Mouse (Mus musculus): Measurements from ENCODE around the gene Smarcb1. TPM values are rescaled to one million over a fixed set of nuclear protein-coding genes. Genes with fewer than 3 reads are reported as not detected.
A peak's percentile ranks its signal among the peaks of the same experiment; 100 is the strongest.

Smarcb1 gene
- total RNA-seq, 1 experiment = 84.4 TPM

DNA sequence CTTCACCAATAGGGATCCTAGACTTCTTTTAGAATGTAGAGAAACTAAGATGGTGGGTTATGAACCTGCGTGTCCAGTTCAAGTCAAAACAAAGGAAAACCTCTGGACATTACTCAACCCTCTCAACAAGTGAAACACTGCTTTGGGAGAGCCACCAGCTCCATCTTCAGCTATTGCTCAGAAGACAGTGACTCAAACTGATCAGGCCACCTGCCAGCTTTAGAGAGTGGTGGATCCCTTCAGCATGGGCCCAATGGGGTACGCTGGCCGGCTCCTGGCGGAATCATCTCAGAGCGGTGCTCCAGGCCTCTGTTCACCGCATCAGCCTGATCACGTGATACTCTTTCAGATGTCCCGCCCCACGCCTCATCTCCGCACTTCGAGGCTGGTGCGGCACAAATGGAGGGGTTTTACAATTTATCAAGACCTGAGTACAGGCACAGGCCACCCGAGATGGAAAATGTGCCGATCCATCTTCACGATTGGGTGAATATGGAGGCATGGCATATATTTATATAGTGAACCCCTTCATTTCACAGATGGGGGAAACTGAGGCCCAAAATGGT, 65.9 kb downstream of the Smarcb1 start:
- Histone ChIP-seq H3K36me3 (ENCODE audit: control insufficient read depth, insufficient read depth, low read length, poor library complexity, severe bottlenecking) (peaks cover 30% of the 10 kb centered on the region), H3K27ac (ENCODE audit: insufficient read depth, low read depth, low read length, poor library complexity, severe bottlenecking) (no peak overlapping the region), H3K4me3 (ENCODE audit: insufficient read depth in 1 of 2, low read depth in 1 of 2, low read length in 2 of 2, poor library complexity in 1 of 2, severe bottlenecking in 1 of 2) (no peak overlapping the region), H3K4me1 (ENCODE audit: control insufficient read depth in 2 of 2, insufficient read depth in 2 of 2, low read length in 2 of 2, poor library complexity in 1 of 2) (peaks cover 5 to 38% of the 10 kb centered on the region in 2 experiments; a peak in 3 of 4 replicates), H3K9me3 (ENCODE audit: control insufficient read depth, insufficient read depth, low read depth, low read length) (no peaks in the 10 kb centered on the region), H3K9ac (ENCODE audit: insufficient read depth, low read depth, low read length, poor library complexity, severe bottlenecking) (no peak overlapping the region)
- no peak for DNase-seq (ENCODE audit: low read depth, low spot score)
- in situ Hi-C loops (cut with MboI; ENCODE audit: low sequenced_read_pairs in 2 of 2, unreplicated experiment in 2 of 2) = loop anchor here in 1 of 2 experiments (5.0 kb wide), 1 partner anchor 98 kb away; no protein-coding TSS in a partner anchor
- TF ChIP-seq ZC3H11A (IDR thresholded peaks at IDR 0.05; ENCODE audit: borderline replicate concordance, low read depth, low read length) (no peak), CHD2 (IDR thresholded peaks at IDR 0.05; ENCODE audit: low read depth, low read length) (no peak), MAFK (IDR thresholded peaks at IDR 0.05; ENCODE audit: insufficient read depth, low read depth, low read length) (no peak), HCFC1 (IDR thresholded peaks at IDR 0.05; ENCODE audit: borderline replicate concordance, insufficient read depth, low read length) (no peak), ZNF384 (IDR thresholded peaks at IDR 0.05; ENCODE audit: low read depth, low read length) (no peak)

DNA sequence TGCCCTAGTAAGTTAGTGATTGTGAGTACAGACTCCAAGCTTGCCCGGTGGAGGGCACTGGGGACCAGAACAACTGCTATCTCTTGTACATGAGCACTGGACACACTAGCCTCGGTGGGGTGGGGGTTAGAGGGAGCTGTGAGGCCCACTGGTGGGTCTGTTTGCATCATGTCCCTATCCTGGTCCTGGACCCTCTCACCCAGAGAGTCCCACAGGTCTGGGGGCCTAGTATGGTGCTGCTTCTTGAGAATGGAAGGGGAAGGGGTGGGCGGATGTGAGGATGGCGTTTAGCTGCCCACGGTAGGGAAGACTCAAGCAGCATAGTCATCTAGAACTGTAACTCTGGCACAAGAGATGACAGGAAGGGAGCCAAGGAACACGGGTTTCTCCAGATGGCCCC, 66.6 kb downstream of the Smarcb1 start:
- Histone ChIP-seq H3K9me3 (ENCODE audit: control insufficient read depth, insufficient read depth, low read depth, low read length) (no peaks in the 10 kb centered on the region), H3K4me1 (ENCODE audit: control insufficient read depth in 2 of 2, insufficient read depth in 2 of 2, low read length in 2 of 2, poor library complexity in 1 of 2) (peaks cover 2 to 42% of the 10 kb centered on the region in 2 experiments; a peak in 3 of 4 replicates), H3K27ac (ENCODE audit: insufficient read depth, low read depth, low read length, poor library complexity, severe bottlenecking) (no peak overlapping the region), H3K9ac (ENCODE audit: insufficient read depth, low read depth, low read length, poor library complexity, severe bottlenecking) (no peak overlapping the region), H3K36me3 (ENCODE audit: control insufficient read depth, insufficient read depth, low read length, poor library complexity, severe bottlenecking) (peaks cover 30% of the 10 kb centered on the region), H3K4me3 (ENCODE audit: insufficient read depth in 1 of 2, low read depth in 1 of 2, low read length in 2 of 2, poor library complexity in 1 of 2, severe bottlenecking in 1 of 2) (no peak overlapping the region)
- DNase-seq (ENCODE audit: low read depth, low spot score) = no peak
- in situ Hi-C loops (cut with MboI; ENCODE audit: low sequenced_read_pairs in 2 of 2, unreplicated experiment in 2 of 2) = loop anchor here in 1 of 2 experiments (5.0 kb wide), 1 partner anchor 97 kb away; no protein-coding TSS in a partner anchor
- TF ChIP-seq ZNF384 (IDR thresholded peaks at IDR 0.05; ENCODE audit: low read depth, low read length) (no peak), HCFC1 (IDR thresholded peaks at IDR 0.05; ENCODE audit: borderline replicate concordance, insufficient read depth, low read length) (no peak), MAFK (IDR thresholded peaks at IDR 0.05; ENCODE audit: insufficient read depth, low read depth, low read length) (no peak), ZC3H11A (IDR thresholded peaks at IDR 0.05; ENCODE audit: borderline replicate concordance, low read depth, low read length) (no peak), CHD2 (IDR thresholded peaks at IDR 0.05; ENCODE audit: low read depth, low read length) (no peak)

DNA sequence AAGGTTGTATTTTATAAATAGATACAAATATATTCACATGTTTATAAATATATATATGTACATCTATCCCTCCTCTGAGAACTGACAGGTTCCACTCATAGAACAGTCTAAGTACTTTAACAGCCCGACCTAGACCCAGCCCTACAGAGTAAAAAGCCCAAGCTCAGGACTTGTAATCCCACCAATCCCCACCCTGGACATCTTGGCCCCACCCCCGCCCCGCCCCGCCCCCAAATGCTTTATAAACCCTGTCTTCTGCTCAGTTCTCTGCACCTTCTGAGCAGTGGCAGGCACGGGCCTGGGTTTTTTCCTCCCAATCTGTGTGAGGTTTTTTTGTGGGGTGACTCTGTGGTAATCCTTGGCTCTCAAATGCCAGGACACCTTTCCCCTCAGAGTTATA, 67.3 kb downstream of the Smarcb1 start:
- Histone ChIP-seq H3K9ac (ENCODE audit: insufficient read depth, low read depth, low read length, poor library complexity, severe bottlenecking) (no peak overlapping the region), H3K9me3 (ENCODE audit: control insufficient read depth, insufficient read depth, low read depth, low read length) (no peaks in the 10 kb centered on the region), H3K4me3 (ENCODE audit: insufficient read depth in 1 of 2, low read depth in 1 of 2, low read length in 2 of 2, poor library complexity in 1 of 2, severe bottlenecking in 1 of 2) (no peak overlapping the region), H3K4me1 (ENCODE audit: control insufficient read depth in 2 of 2, insufficient read depth in 2 of 2, low read length in 2 of 2, poor library complexity in 1 of 2) (peaks cover 2 to 46% of the 10 kb centered on the region in 2 experiments; a peak in 3 of 4 replicates), H3K36me3 (ENCODE audit: control insufficient read depth, insufficient read depth, low read length, poor library complexity, severe bottlenecking) (peaks cover 26% of the 10 kb centered on the region), H3K27ac (ENCODE audit: insufficient read depth, low read depth, low read length, poor library complexity, severe bottlenecking) (no peak overlapping the region)
- no peak for DNase-seq (ENCODE audit: low read depth, low spot score)
- TF ChIP-seq ZC3H11A (IDR thresholded peaks at IDR 0.05; ENCODE audit: borderline replicate concordance, low read depth, low read length) = no peak
- no peak for TF ChIP-seq ZNF384 (IDR thresholded peaks at IDR 0.05; ENCODE audit: low read depth, low read length)
- no peak for TF ChIP-seq MAFK (IDR thresholded peaks at IDR 0.05; ENCODE audit: insufficient read depth, low read depth, low read length)
- TF ChIP-seq CHD2 (IDR thresholded peaks at IDR 0.05; ENCODE audit: low read depth, low read length) = no peak
- TF ChIP-seq HCFC1 (IDR thresholded peaks at IDR 0.05; ENCODE audit: borderline replicate concordance, insufficient read depth, low read length) = no peak
- in situ Hi-C loops (cut with MboI; ENCODE audit: low sequenced_read_pairs in 2 of 2, unreplicated experiment in 2 of 2) = no loop called here

DNA sequence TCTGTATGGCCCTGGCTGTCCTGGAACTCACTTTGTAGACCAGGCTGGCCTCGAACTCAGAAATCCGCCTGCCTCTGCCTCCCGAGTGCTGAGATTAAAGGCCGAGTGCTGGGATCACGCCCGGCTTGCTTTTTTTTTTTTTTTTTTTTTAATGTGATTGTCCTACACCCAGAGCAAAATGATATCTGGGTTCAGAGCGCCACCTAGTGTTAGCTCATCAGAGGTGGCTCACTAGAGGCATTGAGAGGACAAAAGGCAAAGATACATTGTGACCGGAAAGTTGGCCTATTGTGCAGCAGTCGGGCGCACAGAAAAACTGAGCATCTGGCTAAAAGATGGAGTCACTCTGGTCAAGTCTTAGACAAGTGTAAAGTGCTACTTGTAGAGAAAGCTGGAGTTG, 68.0 kb downstream of the Smarcb1 start:
- in situ Hi-C loops (cut with MboI; ENCODE audit: low sequenced_read_pairs in 2 of 2, unreplicated experiment in 2 of 2) = no loop called here
- Histone ChIP-seq H3K27ac (ENCODE audit: insufficient read depth, low read depth, low read length, poor library complexity, severe bottlenecking) (no peak overlapping the region), H3K4me3 (ENCODE audit: insufficient read depth in 1 of 2, low read depth in 1 of 2, low read length in 2 of 2, poor library complexity in 1 of 2, severe bottlenecking in 1 of 2) (no peak overlapping the region), H3K9ac (ENCODE audit: insufficient read depth, low read depth, low read length, poor library complexity, severe bottlenecking) (no peak overlapping the region), H3K4me1 (ENCODE audit: control insufficient read depth in 2 of 2, insufficient read depth in 2 of 2, low read length in 2 of 2, poor library complexity in 1 of 2) (peaks cover 2 to 48% of the 10 kb centered on the region in 2 experiments; a peak in 3 of 4 replicates), H3K36me3 (ENCODE audit: control insufficient read depth, insufficient read depth, low read length, poor library complexity, severe bottlenecking) (peaks cover 19% of the 10 kb centered on the region), H3K9me3 (ENCODE audit: control insufficient read depth, insufficient read depth, low read depth, low read length) (no peaks in the 10 kb centered on the region)
- TF ChIP-seq ZC3H11A (IDR thresholded peaks at IDR 0.05; ENCODE audit: borderline replicate concordance, low read depth, low read length) (peak; percentile 51; the same call in 1 of the 2 replicates), ZNF384 (IDR thresholded peaks at IDR 0.05; ENCODE audit: low read depth, low read length) (peak; percentile 98), HCFC1 (IDR thresholded peaks at IDR 0.05; ENCODE audit: borderline replicate concordance, insufficient read depth, low read length) (no peak), CHD2 (IDR thresholded peaks at IDR 0.05; ENCODE audit: low read depth, low read length) (no peak)
- DNase-seq (ENCODE audit: low read depth, low spot score) = peak; percentile 91

Measured in ES-E14 (cell line).